Mouse (Mus musculus): Measurements from ENCODE around the gene 2900011O08Rik.

The 2900011O08Rik gene

DNA sequence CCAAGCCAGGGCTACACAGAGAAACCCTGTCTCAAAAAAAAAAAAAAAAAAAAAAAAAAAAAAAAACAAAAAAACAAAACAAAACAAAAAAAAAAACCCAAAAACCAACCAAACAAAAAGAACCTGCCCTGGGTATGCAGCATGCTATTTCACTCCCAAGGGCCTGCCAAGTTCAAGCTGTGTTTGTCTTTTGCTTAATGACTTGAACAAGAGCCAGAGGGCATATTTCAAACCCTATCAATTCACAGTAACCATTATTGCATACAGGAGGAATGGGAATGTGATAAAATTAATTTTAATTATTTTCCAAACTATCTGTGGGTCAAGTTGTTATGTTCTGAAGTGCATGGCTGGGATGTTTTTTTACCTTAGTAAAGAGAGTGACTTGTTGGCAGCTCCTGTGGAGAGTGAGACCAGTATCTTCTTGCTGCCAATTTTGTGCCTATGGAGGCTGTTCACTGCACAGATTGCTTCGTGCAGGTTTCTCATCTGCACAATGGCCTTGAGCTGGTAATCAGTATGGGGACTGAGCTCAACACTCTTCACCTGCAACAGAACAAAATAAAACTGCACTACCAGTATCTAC is 151.7 kb downstream of the 2900011O08Rik start:
- no peak for DNase-seq (ENCODE audit: low read depth)

DNA sequence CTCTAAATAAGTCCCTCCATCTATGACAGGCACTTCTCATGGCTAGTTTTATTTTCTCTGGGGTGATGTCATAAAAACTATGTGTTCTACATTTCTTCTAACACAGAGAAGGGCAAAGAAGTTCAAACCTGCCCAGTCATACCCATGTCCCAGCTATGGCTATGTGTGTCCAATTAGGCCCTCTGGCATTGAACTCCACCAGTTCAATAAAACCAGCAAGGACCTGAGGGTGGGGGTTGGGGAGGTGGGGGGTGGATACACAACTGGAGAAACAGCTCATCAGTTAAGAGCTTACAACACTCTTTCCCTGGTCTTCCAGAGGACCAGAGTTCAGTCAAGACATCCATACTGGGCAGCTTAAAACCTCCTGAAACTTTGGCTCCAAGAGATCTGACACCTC is 152.7 kb downstream of the 2900011O08Rik start:
- DNase-seq (ENCODE audit: low read depth): no peak

DNA sequence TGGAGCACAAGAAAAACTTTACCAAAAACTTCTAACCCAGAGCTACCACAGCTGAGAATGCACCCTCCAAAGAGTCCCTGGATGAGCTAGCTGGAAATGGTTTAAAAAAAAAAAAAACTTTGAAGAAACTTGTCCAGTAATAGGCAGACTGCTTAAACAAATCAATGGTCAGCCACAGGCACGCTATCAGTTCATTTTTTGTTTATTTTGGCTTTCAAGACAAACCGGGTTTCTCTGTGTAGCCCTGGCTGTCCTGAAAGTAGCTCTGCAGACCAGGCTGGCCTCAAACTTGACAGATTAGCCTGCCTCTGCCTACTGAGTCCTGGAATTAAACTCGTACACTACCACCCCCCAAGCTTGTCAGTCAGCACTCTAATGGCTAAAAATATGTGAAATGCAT is 156.9 kb downstream of the 2900011O08Rik start:
- no peak for DNase-seq (ENCODE audit: low read depth)

DNA sequence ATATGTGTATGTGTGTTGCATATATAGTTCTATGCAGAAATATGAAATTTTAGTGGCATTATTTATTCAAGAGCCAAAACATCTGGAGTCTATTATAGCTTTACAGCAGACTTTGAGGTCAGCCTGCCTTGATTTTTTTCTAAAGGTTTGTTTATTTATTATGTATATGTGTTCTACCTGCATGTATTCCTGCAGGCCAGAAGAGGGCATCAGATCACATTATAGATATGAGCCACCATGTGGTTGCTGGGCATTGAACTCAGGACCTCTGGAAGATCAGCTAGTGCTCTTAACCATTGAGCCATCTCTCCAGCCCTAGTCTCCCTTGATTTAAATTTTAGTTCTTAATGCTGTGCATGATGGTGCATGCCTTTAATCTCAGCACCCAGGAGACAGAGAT is 161.3 kb downstream of the 2900011O08Rik start:
- DNase-seq (ENCODE audit: low read depth): no peak

All from fibroblast of lung, adult 2 months (primary cell).